Mouse (Mus musculus) spleen, adult 2 months (tissue): ENCODE measurements around the gene Slc13a3. TPM values are rescaled to one million over a fixed set of nuclear protein-coding genes. Genes with fewer than 3 reads are reported as not detected.

Experiments
- DNase-seq, 2 experiments: peaks; one replicate each; pipeline versions ENCODE4 v3.0.0 to v3.0.0-alpha.2; 2012 to 2021; ENCODE audit warnings: low spot score in 2 of 2, low read depth in 1 of 2
- H3K27ac ChIP-seq: fragments of 200-500 bp; 2 replicates; pipeline ENCODE4 v1.5.1; 2012; ENCODE audit warnings: low read length, inconsistent platforms; ENCODE audit not compliant: insufficient read depth
- H3K27me3 ChIP-seq: fragments of 200-500 bp; 2 replicates; pipeline ENCODE4 v1.6.1; 2012; ENCODE audit warnings: mild to moderate bottlenecking, moderate library complexity, low read length, inconsistent platforms; ENCODE audit not compliant: control insufficient read depth, insufficient read depth
- H3K36me3 ChIP-seq: fragments of 200-500 bp; 2 replicates; pipeline ENCODE4 v1.6.1; 2012; ENCODE audit warnings: mild to moderate bottlenecking, low read length, inconsistent platforms; ENCODE audit not compliant: control insufficient read depth, insufficient read depth
- H3K4me1 ChIP-seq: fragments of 200-500 bp; 2 replicates; pipeline ENCODE4 v1.6.1; 2011; ENCODE audit warnings: inconsistent platforms; ENCODE audit not compliant: control insufficient read depth, insufficient read depth, insufficient read length
- H3K4me3 ChIP-seq: fragments of 200-500 bp; 2 replicates; pipeline ENCODE4 v1.5.1; 2011; ENCODE audit warnings: mild to moderate bottlenecking, inconsistent platforms; ENCODE audit not compliant: insufficient read depth, insufficient read length; ENCODE audit errors: extremely low read depth
- CTCF ChIP-seq: fragments of 200-500 bp; IDR thresholded peaks from 2 replicates; pipeline ENCODE4 v1.5.1; 2011; ENCODE audit warnings: mild to moderate bottlenecking, inconsistent platforms; ENCODE audit not compliant: insufficient read depth, insufficient read length, insufficient replicate concordance; ENCODE audit errors: extremely low read depth
- POLR2A ChIP-seq: fragments of 200-500 bp; IDR thresholded peaks from 2 replicates; pipeline ENCODE4 v1.6.1; 2011; ENCODE audit warnings: low read depth, low read length, inconsistent platforms
- WGBS: fragments of 180-500 bp; shearing (Covaris S2); methylation state at CpG from one replicate; pipeline ENCODE4 v1.1.7; 2018; 5-methylcytosine and 5-hydroxymethylcytosine counted together
- polyA plus RNA-seq: library from polyadenylated mRNA; depleted of rRNA; stranded (reverse); fragments of >200 nt; gene quantifications from 2 replicates; pipeline ENCODE4 v1.2.3, GENCODE M21; 2012; rRNA removed

The Slc13a3 gene
- polyA plus RNA-seq, 1 experiment = 0.94 TPM

- WGBS = 2% methylated on average over 13 of the region's 13 CpGs
- no peak for TF ChIP-seq POLR2A
- no peak for TF ChIP-seq CTCF
- no peak for DNase-seq
- no peaks in the 10 kb centered on the region for H3K4me1 ChIP-seq
- H3K4me3 ChIP-seq = no peak overlapping the region
- no peak overlapping the region for H3K27ac ChIP-seq
- no peaks in the 10 kb centered on the region for H3K36me3 ChIP-seq
- peaks cover 3% of the 10 kb centered on the region for H3K27me3 ChIP-seq
These were observed 105.1 kb downstream of the Slc13a3 start for GRCm38 (mm10) chr2:165367868-165368439.

GRCm38 (mm10) chr2:165367047-165367520, 105.9 kb downstream of the Slc13a3 start:
- DNase-seq = no peak
- no peak for TF ChIP-seq POLR2A
- TF ChIP-seq CTCF = no peak
- no peaks in the 10 kb centered on the region for H3K4me1 ChIP-seq
- no peak overlapping the region for H3K4me3 ChIP-seq
- H3K36me3 ChIP-seq = no peaks in the 10 kb centered on the region
- H3K27ac ChIP-seq = no peak overlapping the region
- WGBS = 0% methylated on average over 6 of the region's 8 CpGs
- peaks cover 3% of the 10 kb centered on the region for H3K27me3 ChIP-seq

- TF ChIP-seq CTCF = peak; percentile 79
- no peak for TF ChIP-seq POLR2A
- H3K27me3 ChIP-seq = peaks cover 3% of the 10 kb centered on the region
- H3K4me3 ChIP-seq = no peak overlapping the region
- no peak overlapping the region for H3K27ac ChIP-seq
- 14% methylated on average over 21 of the region's 21 CpGs for WGBS
- no peaks in the 10 kb centered on the region for H3K36me3 ChIP-seq
- peak in 1 of 2 experiments; percentile 31 for DNase-seq
- H3K4me1 ChIP-seq = no peaks in the 10 kb centered on the region
These were observed 108.5 kb downstream of the Slc13a3 start for GRCm38 (mm10) chr2:165364334-165365091.

GRCm38 (mm10) chr2:165363282-165363681, 109.7 kb downstream of the Slc13a3 start:
- Histone ChIP-seq H3K4me1 (no peaks in the 10 kb centered on the region), H3K27me3 (peaks cover under 1% of the 10 kb centered on the region; the same call in 1 of the 2 replicates), H3K36me3 (no peaks in the 10 kb centered on the region), H3K4me3 (no peak overlapping the region), H3K27ac (no peak overlapping the region)
- DNase-seq = no peak
- WGBS = 92% methylated on average over 6 of the region's 6 CpGs
- TF ChIP-seq CTCF (no peak), POLR2A (no peak)

- DNase-seq = peak; percentile 19 to 26
- H3K4me1 ChIP-seq = no peaks in the 10 kb centered on the region
- no peaks in the 10 kb centered on the region for H3K27me3 ChIP-seq
- H3K36me3 ChIP-seq = no peaks in the 10 kb centered on the region
- H3K4me3 ChIP-seq = no peak overlapping the region
- no peak overlapping the region for H3K27ac ChIP-seq
- TF ChIP-seq CTCF (peak; percentile 43; the same call in 1 of the 2 replicates), POLR2A (no peak)
- WGBS = 0% methylated on average over 1 of the region's 1 CpGs
These were observed 112.2 kb downstream of the Slc13a3 start for GRCm38 (mm10) chr2:165360861-165361260.

Other genes with a start within 250 kb of the Slc13a3 start
- 1.3 and 1.6 TPM in 2 replicates for gene Cdh22, start 238.4 kb downstream of the Slc13a3 start, polyA plus RNA-seq
- 77.7 and 99.2 TPM in 2 replicates for gene Slc35c2, start 185.4 kb downstream of the Slc13a3 start, polyA plus RNA-seq
- 62.3 and 91.0 TPM in 2 replicates for gene Elmo2, start 146.8 kb downstream of the Slc13a3 start, polyA plus RNA-seq
- 0.13 TPM in 1 of 2 replicates, not detected in the other for gene Zfp663, start 104.5 kb downstream of the Slc13a3 start, polyA plus RNA-seq
- 0.39 and 0.47 TPM in 2 replicates for gene Zfp334, start 85.0 kb downstream of the Slc13a3 start, polyA plus RNA-seq
- gene Ocstamp, start 72.8 kb downstream of the Slc13a3 start, polyA plus RNA-seq = 1.6 and 1.7 TPM in 2 replicates
- 15.6 and 26.4 TPM in 2 replicates for gene Trp53rka, start 20.1 kb upstream of the Slc13a3 start, polyA plus RNA-seq
- 0.83 and 1.3 TPM in 2 replicates for gene Slc2a10, start 30.6 kb upstream of the Slc13a3 start, polyA plus RNA-seq
- gene Eya2, start 121.8 kb upstream of the Slc13a3 start, polyA plus RNA-seq = 6.0 and 7.0 TPM in 2 replicates